Mouse (Mus musculus) CD4-positive naive resting alpha-beta T cell, adult 57 days (primary cell): ENCODE measurements around the gene 1810010D01Rik. TPM values are rescaled to one million over a fixed set of nuclear protein-coding genes. Genes with fewer than 3 reads are reported as not detected.

Experiments
- total RNA-seq: library from RNA; stranded (reverse); gene quantifications from one replicate; pipeline ENCODE4 v1.2.4, GENCODE M21; 2023

The 1810010D01Rik gene
- 2.6 TPM for total RNA-seq

DNA sequence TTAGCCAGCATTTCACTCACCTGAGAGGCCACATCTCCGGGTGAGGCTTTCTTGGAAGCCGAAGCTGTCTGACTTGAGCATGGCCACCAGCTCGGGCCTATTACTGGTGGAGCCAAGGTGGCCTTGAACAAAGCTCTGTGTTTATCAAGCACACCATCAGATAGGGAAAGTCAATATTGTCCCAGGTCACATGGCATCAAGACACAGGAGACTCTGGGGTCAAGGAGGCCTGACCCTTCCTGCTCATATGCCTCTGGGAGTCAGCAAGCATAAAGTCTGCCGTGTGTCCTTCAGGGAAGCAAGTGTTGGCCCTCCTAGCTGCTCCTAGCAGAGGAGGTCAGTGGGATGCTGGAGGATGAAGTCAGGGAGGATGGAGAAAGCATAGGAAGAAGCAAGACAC lies at the start of gene 1810010D01Rik:
1810010D01Rik (minus strand) TSS at position 114 of the 400 bp plus-strand sequence.

Other genes with a start within 250 kb of the 1810010D01Rik start
- gene Tpcn2, start 75.9 kb upstream of the 1810010D01Rik start, total RNA-seq, result 22.7 TPM
- gene Mrgprf, start 92.7 kb upstream of the 1810010D01Rik start, total RNA-seq, result not detected
- gene Mrgprd, start 106.7 kb upstream of the 1810010D01Rik start, total RNA-seq, result not detected